Mouse (Mus musculus) thymus, postnatal 0 days (tissue): ENCODE measurements around the gene Sftpa1. TPM values are rescaled to one million over a fixed set of nuclear protein-coding genes. Genes with fewer than 3 reads are reported as not detected.

Experiments
- DNase-seq: peaks from one replicate; pipeline ENCODE4 v3.0.0-alpha.2; 2015; ENCODE audit warnings: low spot score
- polyA plus RNA-seq: library from polyadenylated mRNA; unstranded; fragments of >200 nt; fragmentation: Nextera tagmentation; extraction: Ambion mirVana; gene quantifications from 2 replicates; pipeline ENCODE4 v1.2.1, GENCODE M21; 2015

Gene Sftpa1
- 0.65 and 0.95 TPM in 2 replicates for polyA plus RNA-seq

DNA sequence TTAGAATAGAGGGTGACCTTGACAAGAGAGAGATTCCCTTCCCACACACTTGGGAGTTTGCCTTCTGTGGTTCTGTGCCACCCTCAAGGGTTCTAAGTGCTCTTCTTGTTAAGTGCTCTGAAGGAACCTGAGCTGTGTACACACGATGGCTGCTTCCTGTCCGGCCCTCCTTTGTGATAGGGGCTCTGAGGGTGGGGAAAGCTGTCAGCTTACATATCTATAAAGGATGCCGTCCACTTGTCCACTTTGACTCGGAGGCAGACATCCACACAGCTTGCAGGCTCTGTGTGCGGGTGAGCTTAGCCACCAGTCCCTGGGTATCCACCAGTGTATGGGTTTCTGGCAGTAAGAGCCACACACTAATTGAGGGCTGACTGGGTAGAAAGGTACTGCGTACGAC lies at the start of gene Sftpa1:
Gene Sftpa1 (plus strand): TSS at position 243 of the 400 bp plus-strand sequence.
- DNase-seq = no peak

DNA sequence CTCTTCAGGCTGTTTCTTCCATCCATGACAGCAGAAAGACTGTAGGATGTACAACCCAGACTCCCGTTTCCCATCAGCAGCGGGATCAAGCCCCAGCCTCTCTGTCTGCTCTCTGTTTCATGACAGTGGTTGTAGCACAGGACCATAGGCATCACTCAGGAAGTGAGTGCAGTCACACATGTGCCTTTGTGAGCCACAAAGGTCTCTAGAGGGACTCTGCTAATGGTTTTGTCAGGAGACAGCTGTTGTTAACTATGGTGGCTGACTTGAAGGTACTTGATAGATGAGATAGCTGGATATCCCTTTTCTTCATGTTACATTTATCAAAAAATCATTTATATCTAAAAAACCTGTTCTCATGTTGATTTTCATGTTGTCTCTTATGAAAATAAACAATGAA lies 49.2 kb upstream of the Sftpa1 start:
- no peak for DNase-seq

DNA sequence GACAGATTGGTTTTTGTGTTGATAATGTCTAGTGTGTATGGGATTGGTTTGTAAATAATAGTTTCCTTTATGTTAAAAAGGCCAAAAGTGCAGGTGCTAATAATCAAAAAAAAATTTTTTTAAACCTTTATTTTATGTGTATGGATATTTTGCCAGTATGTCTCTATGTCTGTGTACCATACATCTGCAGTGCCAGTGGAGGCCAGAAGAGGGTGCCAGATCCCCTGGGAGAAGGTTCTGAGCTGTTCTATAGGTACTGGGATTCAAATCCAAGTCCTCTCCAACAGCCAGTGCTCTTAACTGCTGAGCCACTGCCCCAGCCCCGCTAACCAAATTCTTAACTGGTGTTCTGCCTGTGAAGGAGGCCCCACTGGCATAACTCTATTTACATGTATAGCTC lies 44.1 kb upstream of the Sftpa1 start:
- DNase-seq = no peak

DNA sequence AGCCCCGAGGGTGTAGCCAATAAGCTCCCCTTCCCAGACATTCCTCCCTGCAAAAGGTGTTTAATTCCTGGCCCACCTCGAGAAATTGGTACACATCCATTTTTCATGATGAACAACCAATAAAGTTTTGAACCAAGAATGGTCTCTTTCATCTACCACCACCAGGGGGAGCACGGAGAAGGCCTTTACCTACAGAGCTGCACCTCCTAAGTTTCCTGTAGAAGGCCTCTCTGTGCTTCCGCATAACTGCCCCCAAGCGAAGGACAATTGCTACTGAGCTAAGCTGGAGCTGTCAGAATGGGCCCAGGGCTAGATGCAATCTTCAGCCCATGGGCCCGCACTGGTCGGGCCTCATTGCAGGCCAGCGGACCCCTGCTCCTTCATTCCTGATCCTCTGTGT lies 40.8 kb upstream of the Sftpa1 start:
- peak; percentile 20 for DNase-seq

DNA sequence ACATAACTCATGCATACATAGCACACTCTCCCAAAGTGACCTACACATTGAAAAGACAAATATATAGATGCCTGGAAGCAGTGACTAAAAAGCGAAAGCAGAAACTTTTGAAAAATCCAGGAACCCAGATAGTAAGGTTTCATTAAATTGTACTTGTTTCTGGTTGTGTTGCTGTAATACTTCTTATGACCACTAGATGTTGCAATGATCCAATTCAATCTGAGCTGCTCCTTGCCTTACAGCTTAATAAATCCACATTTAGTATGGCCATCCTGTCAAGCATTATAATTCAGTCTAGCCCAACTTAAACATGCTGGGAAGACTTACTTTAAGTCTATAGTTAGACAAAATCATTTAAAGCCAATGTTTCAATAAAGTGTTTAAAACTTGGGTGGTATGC lies 37.5 kb upstream of the Sftpa1 start:
- no peak for DNase-seq

DNA sequence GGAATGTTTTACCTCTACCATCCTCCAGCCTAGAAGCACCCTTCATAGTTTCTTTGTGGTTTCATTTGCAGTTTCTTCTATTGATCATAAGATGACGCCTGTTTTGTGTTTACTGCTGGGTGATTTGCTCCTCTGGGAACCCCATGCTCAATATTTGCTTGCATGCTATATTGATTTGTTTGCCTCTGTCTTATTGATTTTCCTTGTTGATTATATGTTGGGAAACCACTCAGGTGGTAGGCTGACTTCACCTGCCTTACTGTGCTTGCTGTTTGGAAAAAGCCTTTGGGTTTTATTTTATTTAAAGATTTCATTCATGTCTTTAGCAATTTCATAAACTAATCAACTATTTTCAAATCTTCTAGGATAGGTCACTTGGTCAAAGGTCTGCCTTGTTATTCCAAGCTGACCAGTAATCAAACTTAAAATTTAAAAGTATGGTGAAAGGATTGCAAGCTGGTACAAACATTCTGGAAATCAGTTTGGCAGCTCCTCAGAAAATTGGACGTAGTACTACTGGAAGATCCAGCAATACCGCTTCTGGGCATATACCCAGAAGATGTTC lies 35.2 kb upstream of the Sftpa1 start:
- no peak for DNase-seq

DNA sequence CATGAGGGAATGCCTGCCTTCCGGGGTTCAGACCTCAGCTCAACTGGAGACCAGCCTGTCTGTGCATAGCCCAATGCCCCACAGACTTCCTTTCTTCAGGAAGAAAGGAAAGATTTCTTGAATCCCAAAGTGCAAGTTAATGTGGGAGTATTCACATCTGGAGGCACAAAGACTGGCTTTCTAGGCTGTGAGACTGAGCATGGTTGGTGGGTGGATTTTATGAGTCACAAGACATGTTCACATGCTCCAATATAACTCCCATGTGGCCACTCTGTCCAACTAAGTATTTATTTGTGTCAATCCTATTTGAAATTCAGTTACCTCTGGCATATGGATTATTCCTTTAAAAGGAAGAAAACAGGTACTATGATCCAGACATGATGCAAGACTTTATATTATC lies 32.9 kb upstream of the Sftpa1 start:
- DNase-seq = no peak

DNA sequence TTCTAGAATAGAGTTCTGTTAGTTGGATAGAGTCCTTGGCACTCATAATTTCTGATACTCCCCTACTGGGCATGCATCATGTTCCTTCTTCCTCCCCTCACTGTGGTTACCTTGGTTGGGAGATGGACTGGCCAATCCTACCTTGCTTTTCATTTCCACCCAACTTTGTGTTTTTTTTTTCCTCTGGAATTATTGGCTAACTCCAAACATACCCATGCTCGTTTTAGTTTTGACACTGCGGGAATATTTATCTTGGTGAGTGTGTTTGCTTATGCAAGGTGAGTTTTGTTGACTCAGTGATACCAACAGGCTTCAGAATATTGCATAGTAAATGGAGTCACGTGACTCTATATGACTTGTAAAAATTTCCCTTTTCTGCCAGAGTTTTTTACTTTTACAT lies 30.9 kb upstream of the Sftpa1 start:
- DNase-seq = no peak

DNA sequence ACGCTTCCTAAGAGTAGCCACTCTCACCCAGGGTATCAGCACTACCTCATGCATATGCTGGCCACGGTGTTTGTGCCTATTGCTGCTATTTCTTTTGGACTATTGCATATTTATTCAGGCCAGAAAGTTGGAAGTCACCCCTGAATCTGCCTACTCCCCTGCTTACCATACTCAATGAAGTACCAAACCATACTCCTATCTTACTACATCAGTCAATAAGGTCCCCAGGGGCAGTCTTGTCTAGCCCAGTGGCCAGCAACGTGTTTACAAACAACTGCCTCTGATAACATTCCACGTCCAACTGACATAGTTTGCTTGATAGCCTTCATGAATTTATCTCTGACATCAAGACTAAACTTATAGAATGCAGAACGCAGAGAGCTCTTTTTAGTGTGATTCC lies 30.3 kb upstream of the Sftpa1 start:
- DNase-seq = no peak

DNA sequence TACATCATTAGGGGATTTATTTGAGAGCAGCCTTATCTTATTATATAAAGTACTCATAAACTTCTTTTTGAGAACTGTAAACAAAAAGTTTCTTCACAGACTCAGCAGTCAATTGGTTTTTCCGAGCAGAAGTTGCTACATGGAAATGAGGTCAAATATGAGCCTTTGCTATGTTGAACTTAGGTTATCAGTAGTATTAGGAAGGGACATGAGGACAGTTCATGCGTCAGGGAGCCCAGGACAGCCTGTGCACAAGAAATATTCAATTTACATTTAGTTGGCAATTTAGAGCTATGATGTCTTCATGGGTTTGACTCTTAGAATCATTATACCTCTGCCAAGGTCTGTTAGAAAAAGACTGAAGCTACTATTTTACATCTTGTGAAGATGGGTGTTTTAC lies 29.3 kb upstream of the Sftpa1 start:
- DNase-seq = no peak

DNA sequence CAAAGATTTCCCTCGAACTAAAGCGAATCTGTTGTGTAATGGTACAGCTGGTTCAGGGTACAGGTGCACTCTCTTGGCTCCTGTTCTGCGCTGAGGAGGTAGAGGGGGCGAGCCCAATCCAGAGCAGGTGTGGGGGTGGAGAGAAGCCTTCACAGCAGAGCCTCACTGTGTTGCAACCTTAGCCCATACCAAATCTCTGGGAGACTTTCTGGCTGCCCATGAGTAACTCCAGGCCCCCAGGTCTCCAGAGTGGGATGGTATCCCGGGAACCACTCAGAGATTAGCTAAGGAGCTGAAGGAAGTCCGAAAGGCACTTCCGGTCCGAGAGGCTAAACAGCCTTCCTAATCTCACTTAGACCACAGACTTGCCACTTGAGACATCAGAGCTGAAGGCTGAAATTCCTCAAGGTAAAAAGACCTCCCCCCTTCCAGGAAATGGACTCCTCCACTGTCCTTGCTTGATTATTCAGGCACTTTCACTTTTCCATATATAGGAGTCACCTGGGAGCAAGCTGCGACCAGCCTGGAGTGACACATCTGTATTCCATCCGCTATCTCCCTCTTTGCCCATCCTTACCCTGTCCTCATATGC lies 26.6 kb upstream of the Sftpa1 start, which contains the start of gene Mat1a:
Gene Mat1a (plus strand): TSS at position 183 of the 592 bp plus-strand sequence.
- no peak for DNase-seq

DNA sequence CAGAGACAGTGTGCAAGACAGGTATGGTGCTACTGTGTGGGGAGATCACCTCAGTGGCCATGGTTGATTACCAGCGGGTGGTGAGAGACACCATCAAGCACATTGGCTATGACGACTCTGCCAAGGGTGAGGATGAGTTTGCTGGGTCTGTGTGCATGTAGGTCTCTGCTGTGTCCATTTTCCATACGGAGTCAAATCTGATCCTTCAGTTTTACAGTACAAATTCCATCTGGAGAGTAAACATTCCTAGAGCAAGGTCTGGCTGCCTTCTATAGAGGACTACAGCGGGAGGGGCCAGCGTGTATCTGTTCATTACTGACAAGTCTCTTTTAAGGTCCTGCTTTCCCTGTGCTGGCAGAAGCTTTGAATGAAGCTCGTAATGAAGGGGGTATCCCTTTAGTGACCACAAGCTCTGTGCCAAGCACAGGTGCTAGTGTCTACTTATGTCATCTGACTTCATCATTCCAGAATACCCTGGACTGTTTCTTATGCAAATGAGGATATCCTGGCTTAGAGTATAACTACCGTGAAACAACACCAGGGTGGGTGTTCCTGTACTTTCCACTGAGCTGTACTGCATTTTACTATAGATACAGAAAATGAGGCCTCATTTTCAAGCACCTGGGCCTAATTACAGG lies 20.4 kb upstream of the Sftpa1 start:
- no peak for DNase-seq

DNA sequence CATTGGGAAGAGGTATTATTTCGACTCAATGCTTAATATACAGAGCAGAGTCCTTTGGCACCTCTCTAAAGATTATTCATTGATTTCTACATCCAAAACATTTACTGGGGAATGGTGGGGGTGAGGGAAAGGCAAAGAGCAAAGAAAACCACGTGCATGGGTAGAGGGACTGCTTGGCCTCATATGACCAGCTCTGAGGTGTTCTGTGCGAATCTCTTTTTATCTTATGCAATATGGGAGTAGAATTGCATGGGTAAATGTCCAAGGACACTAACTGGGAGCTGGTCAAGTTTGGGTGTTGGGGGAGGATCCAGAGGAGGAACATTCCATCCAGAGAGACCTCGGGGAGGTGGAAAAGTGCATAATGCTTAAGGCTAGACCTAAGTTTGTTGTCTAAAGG lies 18.6 kb upstream of the Sftpa1 start:
- DNase-seq = no peak

DNA sequence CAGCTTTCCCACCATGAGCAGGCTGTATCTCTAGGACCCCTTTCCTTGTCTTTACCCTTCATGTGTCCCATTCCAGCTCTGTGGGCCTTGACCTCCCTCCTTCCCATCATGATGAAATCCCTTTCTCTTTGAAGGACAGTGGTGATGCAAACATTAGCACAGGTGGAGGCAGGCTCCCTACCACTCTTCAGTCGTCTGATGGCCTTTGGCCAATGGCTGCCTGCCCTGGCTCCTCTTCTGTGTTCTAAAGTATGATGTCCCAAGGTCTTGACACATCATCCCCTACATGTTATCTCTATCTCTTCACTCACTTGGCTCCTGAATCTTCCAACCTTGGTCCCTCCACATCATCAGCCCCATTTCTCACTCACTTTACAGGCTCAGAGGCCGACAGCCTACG lies 15.3 kb upstream of the Sftpa1 start:
- DNase-seq = no peak

DNA sequence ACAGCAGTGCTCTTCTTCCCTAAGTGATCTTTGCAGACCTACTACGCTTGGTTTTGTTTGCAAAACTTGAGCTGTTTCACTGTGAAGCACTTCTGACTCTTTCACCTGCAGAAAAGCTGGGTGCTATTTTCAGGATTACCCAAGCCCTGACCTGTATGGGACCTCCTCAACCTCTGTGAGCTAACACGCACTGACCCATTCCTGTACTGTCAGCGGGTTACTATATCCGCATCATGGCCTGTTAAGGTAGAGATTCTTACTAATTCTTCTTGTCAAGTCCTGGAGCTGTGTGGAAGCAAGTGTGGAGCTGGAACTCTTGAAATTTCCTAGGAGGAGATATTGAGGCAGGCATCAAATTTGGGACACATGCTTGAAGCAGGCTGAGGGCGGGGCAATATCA lies 6.9 kb upstream of the Sftpa1 start:
- DNase-seq = no peak

DNA sequence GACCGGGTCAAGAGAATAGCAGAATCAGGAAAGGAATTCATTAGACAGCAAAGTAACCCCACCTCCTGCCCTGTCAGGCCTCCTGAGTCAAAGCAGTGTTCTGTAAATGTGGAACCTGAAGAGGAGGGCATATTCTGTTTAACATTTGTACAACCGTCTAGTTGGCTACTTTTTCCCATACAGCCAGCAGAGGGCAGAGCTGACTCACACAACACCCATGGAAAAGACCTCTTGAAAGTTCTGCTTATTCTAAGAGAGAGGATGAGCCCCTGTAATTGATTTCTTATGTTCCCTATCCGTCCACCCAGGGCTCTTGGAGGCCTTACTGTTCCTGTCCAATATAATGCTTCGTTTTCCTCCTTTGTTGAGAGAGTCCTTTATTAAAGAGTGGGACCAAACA lies 3.6 kb upstream of the Sftpa1 start:
- no peak for DNase-seq

DNA sequence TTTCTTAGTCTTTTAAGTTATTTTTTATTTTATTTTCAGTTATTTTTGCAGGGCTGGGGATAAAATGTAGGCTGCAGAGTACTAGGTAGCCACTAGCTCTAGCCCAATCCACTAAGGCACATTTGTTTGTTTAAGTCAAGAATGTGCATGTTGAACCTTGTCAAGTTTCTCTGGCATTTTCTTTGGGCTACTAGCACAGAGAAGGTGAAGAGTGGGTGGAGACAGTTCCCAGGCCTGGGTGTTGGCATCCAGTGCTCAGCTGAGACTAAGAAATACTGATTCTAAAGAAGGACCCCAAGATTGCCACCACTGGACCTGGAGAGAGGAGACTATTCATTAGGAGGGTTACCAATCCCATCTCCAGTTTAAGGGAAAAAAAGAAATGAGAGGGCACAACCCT lies 5.4 kb downstream of the Sftpa1 start:
- DNase-seq = no peak

DNA sequence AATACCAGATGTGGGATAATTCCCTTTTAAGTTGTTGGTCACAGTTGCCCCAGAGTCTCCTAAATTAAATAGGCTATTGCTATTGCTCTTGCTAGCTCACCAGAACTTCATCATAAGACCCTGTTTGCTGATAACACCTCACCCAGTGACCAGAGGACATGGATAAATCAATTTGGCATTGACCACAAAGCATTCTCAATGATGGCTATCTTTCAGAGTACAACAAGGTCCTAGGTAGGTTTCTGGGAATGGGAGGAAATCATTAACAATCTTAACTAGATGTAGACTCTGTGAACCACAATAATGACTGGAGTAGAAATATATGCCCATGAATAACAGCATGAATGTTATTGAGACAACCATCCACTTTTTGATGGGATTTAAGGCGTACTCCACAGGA lies 9.1 kb downstream of the Sftpa1 start:
- DNase-seq = no peak

DNA sequence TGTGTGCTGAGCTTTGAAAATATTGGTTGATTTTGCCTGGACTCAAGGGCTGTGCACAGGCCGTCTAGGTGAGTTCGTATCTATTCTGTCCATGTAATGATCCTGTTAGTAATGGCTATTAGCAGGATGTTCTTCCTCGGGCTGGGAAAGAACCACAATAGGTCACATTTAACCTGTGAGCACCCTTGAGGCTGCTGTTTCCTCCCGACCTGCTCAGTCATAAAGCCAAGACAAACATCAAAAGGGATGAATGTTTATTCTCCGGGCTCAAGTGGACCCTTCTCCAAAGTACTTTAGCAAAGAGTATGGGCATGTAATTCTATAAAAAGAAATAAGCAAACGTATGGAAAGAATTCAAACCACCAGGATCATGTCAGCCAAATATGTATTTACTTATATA lies 14.5 kb downstream of the Sftpa1 start:
- no peak for DNase-seq

DNA sequence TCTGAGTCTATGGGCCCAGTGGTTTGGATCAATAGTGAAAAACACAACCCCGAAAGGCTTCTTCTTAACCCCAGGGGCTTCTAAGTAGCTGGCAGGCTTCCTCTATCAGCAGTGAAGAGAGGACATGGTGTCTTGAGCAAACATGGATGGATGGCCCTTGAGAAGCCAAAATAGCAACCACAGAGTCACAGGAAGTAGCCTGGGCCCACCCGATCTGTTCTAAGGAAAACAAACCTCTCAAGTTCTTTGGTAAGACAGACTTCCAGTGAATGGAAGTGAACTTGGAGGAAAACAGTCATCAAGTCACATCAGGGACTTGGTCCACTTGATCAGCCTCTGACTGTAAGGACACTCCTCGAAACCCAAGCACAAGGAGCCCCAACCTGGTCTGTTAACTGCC lies 15.3 kb downstream of the Sftpa1 start:
- DNase-seq = no peak

DNA sequence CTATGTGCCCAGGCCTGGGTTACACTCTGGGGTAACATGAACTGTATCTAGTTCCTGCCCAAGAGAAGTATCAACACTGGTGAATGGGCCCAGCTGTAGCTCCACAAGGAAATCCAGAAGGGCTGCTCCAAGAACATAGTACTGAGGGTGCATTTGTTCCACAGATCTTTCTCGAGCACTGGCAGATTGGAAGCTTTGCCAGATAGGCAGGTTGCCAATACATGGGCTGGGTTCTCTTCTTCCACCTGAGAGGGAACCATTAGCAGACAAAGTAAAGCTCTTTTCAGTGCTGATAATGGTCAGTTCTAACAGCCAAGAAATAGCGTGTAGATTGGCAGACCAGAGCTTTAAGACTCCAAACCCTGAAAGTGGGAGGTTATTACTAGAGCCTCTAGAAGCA lies 15.8 kb downstream of the Sftpa1 start:
- no peak for DNase-seq

DNA sequence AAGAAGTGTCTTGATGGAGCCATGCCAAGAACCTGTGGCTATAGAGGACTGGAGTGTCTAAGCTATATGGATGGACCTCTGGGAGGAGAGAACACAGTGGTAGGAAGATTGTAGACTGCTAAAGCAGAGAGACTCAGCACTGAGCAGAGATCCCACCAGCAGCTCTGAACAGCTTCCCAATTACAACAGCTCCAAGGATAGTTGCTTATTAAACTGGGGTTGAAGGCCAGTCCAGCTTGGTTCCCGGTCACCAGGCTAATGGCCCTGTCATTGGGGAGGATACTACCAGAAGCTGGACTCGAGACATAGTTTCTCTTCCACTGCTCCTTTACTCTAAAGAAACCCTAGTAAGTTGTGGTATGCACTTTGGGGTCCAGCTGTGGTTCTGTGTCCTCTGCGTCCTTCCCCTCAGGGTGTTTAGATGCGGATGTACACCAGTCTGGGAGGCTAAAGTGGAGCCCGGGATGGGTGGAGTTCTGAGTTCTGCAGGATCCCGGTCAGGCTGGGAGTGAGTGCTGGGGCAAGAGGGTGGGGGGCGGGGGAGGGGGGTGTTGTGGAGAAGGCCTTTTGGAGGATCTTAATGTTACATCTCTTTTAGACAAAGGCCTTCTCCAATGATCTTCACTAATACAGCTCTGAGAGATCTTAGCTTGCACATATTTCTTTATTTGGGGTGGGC lies 19.8 kb downstream of the Sftpa1 start, which contains the start of gene Mbl1:
Gene Mbl1 (plus strand): TSS at position 239 of the 679 bp plus-strand sequence.
- no peak for DNase-seq

DNA sequence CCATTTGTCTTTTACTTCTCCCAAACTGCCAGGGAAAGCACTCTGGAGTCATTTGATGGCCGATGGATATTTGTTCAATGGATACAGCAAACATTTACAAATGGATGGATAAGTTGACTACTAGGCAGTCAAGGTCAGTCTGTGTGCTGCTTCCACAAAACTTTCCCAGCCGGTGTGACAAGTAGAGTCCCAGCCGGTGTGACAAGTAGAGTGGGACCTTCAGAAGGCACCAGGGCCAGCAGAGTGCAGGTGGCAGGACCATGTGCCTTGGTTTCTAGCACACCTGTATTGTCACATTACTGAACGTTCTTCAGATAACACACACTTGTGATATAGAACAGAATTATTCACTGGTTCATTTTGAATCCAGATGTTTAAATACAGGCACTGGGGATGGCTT lies 28.5 kb downstream of the Sftpa1 start:
- DNase-seq = no peak
